Mouse (Mus musculus): Measurements from ENCODE around the gene 1700014D04Rik. TPM values are rescaled to one million over a fixed set of nuclear protein-coding genes. Genes with fewer than 3 reads are reported as not detected.
"Not testable (repeated sequence)": the region's sequence is repeated elsewhere in the genome, so short reads cannot be mapped to it uniquely, and the experiment has no call there.

1700014D04Rik gene
- total and polyA plus RNA-seq, 2 experiments from 2014 or later, result 0.35 to 1.8 TPM

- ATAC-seq (ENCODE audit: low FRiP score) (no peak), DNase-seq (ENCODE audit: low spot score) (no peak)
- Histone ChIP-seq H3K4me3 (ENCODE audit: low read depth, low read length) (no peak overlapping the region), H3K4me1 (ENCODE audit: insufficient read depth, low read length) (no peaks in the 10 kb centered on the region), H3K27ac (ENCODE audit: low read depth, low read length) (no peak overlapping the region), H3K27me3 (ENCODE audit: insufficient read depth, low read length) (no peaks in the 10 kb centered on the region), H3K9ac (replicated peaks; ENCODE audit: low read length, poor library complexity, severe bottlenecking) (no peak overlapping the region), H3K4me2 (ENCODE audit: low read depth, low read length, poor library complexity, severe bottlenecking) (no peak overlapping the region), H3K9me3 (ENCODE audit: low read length) (no peaks in the 10 kb centered on the region), H3K36me3 (ENCODE audit: insufficient read depth, low read length) (no peaks in the 10 kb centered on the region)
- peak; percentile 41; the same call in 1 of the 2 replicates for TF ChIP-seq CTCF (IDR thresholded peaks at IDR 0.05)
- WGBS, result 81% methylated on average over 10 of the region's 10 CpGs
These were observed 4.9 kb downstream of the 1700014D04Rik start for GRCm38 (mm10) chr13:59741697-59742096.

- no peak overlapping the region for H3K4me3 ChIP-seq (ENCODE audit: low read depth, low read length)
- TF ChIP-seq CTCF (IDR thresholded peaks at IDR 0.05), result no peak
- ATAC-seq (ENCODE audit: low FRiP score) (no peak), DNase-seq (ENCODE audit: low spot score) (no peak)
- 87% methylated on average over 11 of the region's 11 CpGs for WGBS
- no peaks in the 10 kb centered on the region for H3K4me1 ChIP-seq (ENCODE audit: insufficient read depth, low read length)
- H3K9ac ChIP-seq (replicated peaks; ENCODE audit: low read length, poor library complexity, severe bottlenecking), result no peak overlapping the region
- H3K27me3 ChIP-seq (ENCODE audit: insufficient read depth, low read length), result no peaks in the 10 kb centered on the region
- no peak overlapping the region for H3K27ac ChIP-seq (ENCODE audit: low read depth, low read length)
- H3K9me3 ChIP-seq (ENCODE audit: low read length), result no peaks in the 10 kb centered on the region
- no peaks in the 10 kb centered on the region for H3K36me3 ChIP-seq (ENCODE audit: insufficient read depth, low read length)
- no peak overlapping the region for H3K4me2 ChIP-seq (ENCODE audit: low read depth, low read length, poor library complexity, severe bottlenecking)
These were observed 5.5 kb downstream of the 1700014D04Rik start for GRCm38 (mm10) chr13:59741096-59741495.

DNA sequence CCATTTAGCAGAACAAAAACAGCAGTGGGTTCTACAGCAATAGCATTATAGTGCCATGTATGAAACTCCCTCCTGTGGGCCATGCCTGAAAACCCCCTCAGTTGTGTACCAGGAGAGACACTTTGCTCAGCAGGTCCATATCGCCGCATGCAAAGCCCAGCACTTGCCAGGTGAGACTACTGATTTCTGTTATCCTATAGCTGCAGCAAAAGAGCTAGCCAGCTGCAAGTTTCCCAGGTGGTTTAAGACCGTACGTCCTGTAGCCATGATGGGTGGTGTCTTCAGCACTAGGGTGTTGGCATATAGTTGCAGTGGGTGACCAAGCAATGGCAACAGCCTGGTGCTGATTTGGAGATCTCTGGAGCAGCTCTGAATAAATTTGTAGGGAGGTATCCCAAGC, 7.2 kb downstream of the 1700014D04Rik start:
- Histone ChIP-seq H3K4me3 (ENCODE audit: low read depth, low read length) (no peak overlapping the region), H3K4me1 (ENCODE audit: insufficient read depth, low read length) (no peaks in the 10 kb centered on the region), H3K9ac (replicated peaks; ENCODE audit: low read length, poor library complexity, severe bottlenecking) (no peak overlapping the region), H3K9me3 (ENCODE audit: low read length) (no peaks in the 10 kb centered on the region), H3K36me3 (ENCODE audit: insufficient read depth, low read length) (no peaks in the 10 kb centered on the region), H3K4me2 (ENCODE audit: low read depth, low read length, poor library complexity, severe bottlenecking) (no peak overlapping the region), H3K27me3 (ENCODE audit: insufficient read depth, low read length) (no peaks in the 10 kb centered on the region), H3K27ac (ENCODE audit: low read depth, low read length) (no peak overlapping the region)
- TF ChIP-seq CTCF (IDR thresholded peaks at IDR 0.05), result no peak
- 93% methylated on average over 4 of the region's 4 CpGs for WGBS
- DNase-seq (ENCODE audit: low spot score), result no peak
- no peak for ATAC-seq (ENCODE audit: low FRiP score)

DNA sequence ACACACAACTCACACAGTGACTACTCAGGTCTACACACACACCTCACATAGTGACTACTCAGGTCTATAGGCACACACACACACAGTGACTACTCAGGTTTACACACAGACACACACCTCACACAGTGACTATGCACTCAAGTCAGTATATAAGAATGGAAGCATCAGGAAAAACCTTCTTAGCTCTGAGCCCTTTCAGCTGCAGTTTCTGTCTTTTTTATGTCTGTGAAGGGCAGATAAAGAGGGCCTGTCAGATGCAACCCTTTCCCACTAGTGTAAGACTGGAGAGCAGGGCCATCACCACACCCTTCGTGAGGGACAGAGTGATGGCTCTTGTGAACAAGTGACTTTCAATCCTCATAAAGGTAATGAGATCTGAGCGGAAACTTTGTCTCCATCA, 8.1 kb downstream of the 1700014D04Rik start:
- no peak for ATAC-seq (ENCODE audit: low FRiP score)
- H3K4me1 ChIP-seq (ENCODE audit: insufficient read depth, low read length), result no peaks in the 10 kb centered on the region
- H3K9ac ChIP-seq (replicated peaks; ENCODE audit: low read length, poor library complexity, severe bottlenecking), result no peak overlapping the region
- no peak for TF ChIP-seq CTCF (IDR thresholded peaks at IDR 0.05)
- no peak for DNase-seq (ENCODE audit: low spot score)
- H3K27me3 ChIP-seq (ENCODE audit: insufficient read depth, low read length), result no peaks in the 10 kb centered on the region
- no peak overlapping the region for H3K4me2 ChIP-seq (ENCODE audit: low read depth, low read length, poor library complexity, severe bottlenecking)
- no peaks in the 10 kb centered on the region for H3K36me3 ChIP-seq (ENCODE audit: insufficient read depth, low read length)
- 88% methylated on average over 2 of the region's 2 CpGs for WGBS
- no peaks in the 10 kb centered on the region for H3K9me3 ChIP-seq (ENCODE audit: low read length)
- H3K27ac ChIP-seq (ENCODE audit: low read depth, low read length), result no peak overlapping the region
- H3K4me3 ChIP-seq (ENCODE audit: low read depth, low read length), result no peak overlapping the region

GRCm38 (mm10) chr13:59735190-59735589, 11.4 kb downstream of the 1700014D04Rik start:
- WGBS, result 33% methylated on average over 3 of the region's 3 CpGs
- Histone ChIP-seq H3K36me3 (ENCODE audit: insufficient read depth, low read length) (no peaks in the 10 kb centered on the region), H3K4me2 (ENCODE audit: low read depth, low read length, poor library complexity, severe bottlenecking) (no peak overlapping the region), H3K9ac (replicated peaks; ENCODE audit: low read length, poor library complexity, severe bottlenecking) (no peak overlapping the region), H3K4me3 (ENCODE audit: low read depth, low read length) (no peak overlapping the region), H3K27ac (ENCODE audit: low read depth, low read length) (no peak overlapping the region), H3K4me1 (ENCODE audit: insufficient read depth, low read length) (no peaks in the 10 kb centered on the region), H3K27me3 (ENCODE audit: insufficient read depth, low read length) (no peaks in the 10 kb centered on the region), H3K9me3 (ENCODE audit: low read length) (no peaks in the 10 kb centered on the region)
- ATAC-seq (ENCODE audit: low FRiP score) (peak; percentile 57; the same call in 1 of the 2 replicates), DNase-seq (ENCODE audit: low spot score) (peak; percentile 58)
- peak; percentile 60 for TF ChIP-seq CTCF (IDR thresholded peaks at IDR 0.05)

- WGBS, result 41% methylated on average over 6 of the region's 6 CpGs
- H3K4me3 ChIP-seq (ENCODE audit: low read depth, low read length); H3K4me1 ChIP-seq (ENCODE audit: insufficient read depth, low read length); H3K36me3 ChIP-seq (ENCODE audit: insufficient read depth, low read length); H3K27me3 ChIP-seq (ENCODE audit: insufficient read depth, low read length); H3K9me3 ChIP-seq (ENCODE audit: low read length); H3K27ac ChIP-seq (ENCODE audit: low read depth, low read length); DNase-seq (ENCODE audit: low spot score); H3K9ac ChIP-seq (replicated peaks; ENCODE audit: low read length, poor library complexity, severe bottlenecking); ATAC-seq (ENCODE audit: low FRiP score); H3K4me2 ChIP-seq (ENCODE audit: low read depth, low read length, poor library complexity, severe bottlenecking): not testable (repeated sequence)
These were observed 12.2 kb downstream of the 1700014D04Rik start for GRCm38 (mm10) chr13:59734347-59734746.
